Mouse (Mus musculus) intestine, embryonic 15.5 days (tissue): Measurements from ENCODE around the gene Mrpl43. TPM values are rescaled to one million over a fixed set of nuclear protein-coding genes. Genes with fewer than 3 reads are reported as not detected.

Experiments used
- ATAC-seq: fragments of 200-750 bp; cut with Nextera tagmentation; 2 replicates; pipeline ENCODE4 v1.8.0; 2017; ENCODE audit warnings: moderate TSS enrichment, moderate library complexity
- H3K27ac ChIP-seq: fragments of 300-500 bp; sonication (generic); 2 replicates; pipeline ENCODE4 v1.5.1; 2015; ENCODE audit warnings: mild to moderate bottlenecking, inconsistent platforms
- H3K27me3 ChIP-seq: fragments of 300-500 bp; sonication (generic); replicated peaks from 2 replicates; pipeline ENCODE4 v1.6.1; 2015; ENCODE audit warnings: inconsistent platforms
- H3K36me3 ChIP-seq: fragments of 300-500 bp; sonication (generic); 2 replicates; pipeline ENCODE4 v1.6.1; 2015; ENCODE audit warnings: inconsistent platforms
- H3K4me1 ChIP-seq: fragments of 300-500 bp; sonication (generic); replicated peaks from 2 replicates; pipeline ENCODE4 v1.6.1; 2015; ENCODE audit warnings: inconsistent platforms
- H3K4me2 ChIP-seq: fragments of 300-500 bp; sonication (generic); replicated peaks from 2 replicates; pipeline ENCODE4 v1.6.1; 2015; ENCODE audit warnings: mild to moderate bottlenecking, inconsistent platforms
- H3K4me3 ChIP-seq: fragments of 300-500 bp; sonication (generic); replicated peaks from 2 replicates; pipeline ENCODE4 v1.5.1; 2015; ENCODE audit warnings: inconsistent platforms
- H3K9ac ChIP-seq: fragments of 300-500 bp; sonication (generic); 2 replicates; pipeline ENCODE4 v1.6.1; 2015; ENCODE audit warnings: inconsistent platforms
- H3K9me3 ChIP-seq: fragments of 300-500 bp; sonication (generic); 2 replicates; pipeline ENCODE4 v1.6.1; 2016; ENCODE audit warnings: inconsistent platforms
- WGBS: fragments of 180-500 bp; shearing (Covaris S2); methylation state at CpG from one replicate; pipeline ENCODE4 v1.1.7; 2015; 5-methylcytosine and 5-hydroxymethylcytosine counted together
- polyA plus RNA-seq: library from polyadenylated mRNA; unstranded; fragments of >200 nt; fragmentation: Nextera tagmentation; extraction: Ambion mirVana; gene quantifications from 2 replicates; pipeline ENCODE4 v1.2.1, GENCODE M21; 2015

The Mrpl43 gene
- polyA plus RNA-seq, 1 experiment from 2014 or later, result 73.8 TPM

DNA sequence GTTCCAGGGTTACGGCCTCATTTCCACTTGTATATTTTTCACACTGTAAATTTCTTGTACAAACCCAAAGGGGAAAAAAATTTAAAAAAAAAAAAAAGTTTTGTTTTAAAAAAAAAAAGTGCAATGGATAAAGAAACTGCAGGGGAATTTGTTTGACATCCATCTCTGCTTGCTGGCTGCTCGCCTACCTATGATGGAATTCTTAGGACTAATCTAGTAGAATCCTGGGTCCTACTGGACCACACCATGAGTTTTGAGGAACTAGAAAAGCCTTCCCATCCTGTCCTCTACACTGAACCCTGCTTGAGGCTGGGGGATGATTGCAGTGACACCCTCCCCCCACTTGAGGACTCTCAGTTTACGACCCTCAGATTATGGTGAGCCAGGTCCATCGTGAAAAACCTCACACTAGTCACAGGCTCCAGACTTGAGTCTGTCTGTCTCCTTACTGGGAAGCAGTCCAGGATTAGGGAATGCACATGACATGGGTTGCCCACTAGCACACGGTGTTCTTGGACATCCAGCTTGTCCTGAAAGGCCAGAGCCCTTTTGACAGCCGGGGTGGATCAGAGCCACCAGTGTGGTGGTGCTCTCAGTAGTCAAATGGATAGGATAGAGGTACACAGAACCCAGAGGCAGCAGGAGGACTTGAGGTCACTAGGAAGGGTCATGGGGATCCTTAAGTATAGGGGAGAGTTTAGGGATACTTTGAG lies 20.9 kb upstream of the Mrpl43 start:
- H3K36me3 ChIP-seq, result peaks cover 30% of the 10 kb centered on the region
- H3K9ac ChIP-seq, result no peak overlapping the region
- no peaks in the 10 kb centered on the region for H3K27me3 ChIP-seq
- 72% methylated on average over 6 of the region's 6 CpGs for WGBS
- no peak for ATAC-seq
- H3K4me3 ChIP-seq, result no peak overlapping the region
- H3K4me1 ChIP-seq, result peaks cover 35% of the 10 kb centered on the region
- H3K9me3 ChIP-seq, result no peaks in the 10 kb centered on the region
- no peak overlapping the region for H3K27ac ChIP-seq
- H3K4me2 ChIP-seq, result no peak overlapping the region

- H3K36me3 ChIP-seq, result peaks cover 33% of the 10 kb centered on the region
- H3K4me2 ChIP-seq, result no peak overlapping the region
- no peak overlapping the region for H3K9ac ChIP-seq
- ATAC-seq, result no peak
- H3K27ac ChIP-seq, result no peak overlapping the region
- H3K4me3 ChIP-seq, result no peak overlapping the region
- no peaks in the 10 kb centered on the region for H3K9me3 ChIP-seq
- WGBS, result 93% methylated on average over 37 of the region's 37 CpGs
- H3K4me1 ChIP-seq, result peaks cover 34% of the 10 kb centered on the region
- no peaks in the 10 kb centered on the region for H3K27me3 ChIP-seq
These were observed 19.8 kb upstream of the Mrpl43 start for GRCm38 (mm10) chr19:45025937-45026568.

DNA sequence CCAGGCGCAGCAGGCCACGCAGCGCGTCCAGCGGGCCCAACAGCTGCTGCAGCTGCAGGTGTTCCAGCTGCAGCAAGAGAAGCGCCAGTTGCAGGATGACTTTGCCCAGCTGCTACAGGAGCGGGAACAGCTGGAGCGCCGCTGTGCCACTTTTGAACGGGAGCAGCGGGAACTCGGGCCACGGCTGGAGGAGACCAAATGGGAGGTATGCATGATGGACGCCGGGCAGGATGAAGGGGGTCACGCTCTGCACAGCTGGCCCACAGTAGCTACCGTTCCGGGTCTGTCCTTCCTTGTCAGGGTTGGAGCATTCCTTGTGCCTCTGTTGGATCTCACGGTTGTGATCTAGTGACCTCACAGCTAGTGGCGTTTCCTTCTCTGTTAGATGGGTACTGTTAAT lies 18.5 kb upstream of the Mrpl43 start:
- peaks cover 33% of the 10 kb centered on the region for H3K36me3 ChIP-seq
- H3K27ac ChIP-seq, result no peak overlapping the region
- no peak overlapping the region for H3K4me3 ChIP-seq
- H3K4me1 ChIP-seq, result peaks cover 38% of the 10 kb centered on the region
- no peak overlapping the region for H3K4me2 ChIP-seq
- H3K9ac ChIP-seq, result no peak overlapping the region
- no peaks in the 10 kb centered on the region for H3K9me3 ChIP-seq
- H3K27me3 ChIP-seq, result no peaks in the 10 kb centered on the region
- 84% methylated on average over 20 of the region's 20 CpGs for WGBS
- no peak for ATAC-seq

- 78% methylated on average over 11 of the region's 11 CpGs for WGBS
- no peak overlapping the region for H3K4me3 ChIP-seq
- H3K4me1 ChIP-seq, result peaks cover 45% of the 10 kb centered on the region
- no peak overlapping the region for H3K27ac ChIP-seq
- H3K27me3 ChIP-seq, result no peaks in the 10 kb centered on the region
- no peak for ATAC-seq
- H3K9me3 ChIP-seq, result no peaks in the 10 kb centered on the region
- no peak overlapping the region for H3K4me2 ChIP-seq
- H3K36me3 ChIP-seq, result peaks cover 33% of the 10 kb centered on the region
- no peak overlapping the region for H3K9ac ChIP-seq
These were observed 17.8 kb upstream of the Mrpl43 start for GRCm38 (mm10) chr19:45023993-45024392.

GRCm38 (mm10) chr19:45021362-45021761 lies 15.1 kb upstream of the Mrpl43 start:
- no peaks in the 10 kb centered on the region for H3K9me3 ChIP-seq
- ATAC-seq, result no peak
- 0 out of 2 replicates have a peak overlapping the region, but pooled peaks have one; percentile 13 for H3K4me2 ChIP-seq
- H3K4me3 ChIP-seq, result no peak overlapping the region
- H3K27me3 ChIP-seq, result no peaks in the 10 kb centered on the region
- peaks cover 36% of the 10 kb centered on the region for H3K4me1 ChIP-seq
- WGBS, result 84% methylated on average over 15 of the region's 15 CpGs
- H3K36me3 ChIP-seq, result peaks cover 29% of the 10 kb centered on the region
- no peak overlapping the region for H3K27ac ChIP-seq
- H3K9ac ChIP-seq, result peak overlapping the region; percentile 23

DNA sequence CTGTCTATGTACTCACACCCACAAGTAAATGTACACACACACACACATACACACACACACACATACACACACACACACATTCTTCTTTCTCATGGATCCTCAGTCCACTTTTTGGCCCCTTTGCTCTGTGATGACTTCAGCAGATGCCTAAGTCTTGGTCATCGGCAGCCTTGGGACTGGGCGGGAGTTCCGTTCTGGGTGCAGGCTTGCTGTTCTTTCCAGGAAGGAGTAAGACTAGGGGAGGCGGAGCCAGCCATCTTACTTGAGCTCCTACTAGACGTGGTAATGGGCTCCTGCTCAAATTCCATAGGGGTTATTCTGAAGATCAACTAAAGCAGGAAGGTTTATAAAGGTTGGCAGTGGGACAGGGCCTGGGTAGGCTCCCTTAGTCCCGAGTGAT lies 14.1 kb upstream of the Mrpl43 start:
- peaks cover 35% of the 10 kb centered on the region for H3K4me1 ChIP-seq
- no peak overlapping the region for H3K27ac ChIP-seq

DNA sequence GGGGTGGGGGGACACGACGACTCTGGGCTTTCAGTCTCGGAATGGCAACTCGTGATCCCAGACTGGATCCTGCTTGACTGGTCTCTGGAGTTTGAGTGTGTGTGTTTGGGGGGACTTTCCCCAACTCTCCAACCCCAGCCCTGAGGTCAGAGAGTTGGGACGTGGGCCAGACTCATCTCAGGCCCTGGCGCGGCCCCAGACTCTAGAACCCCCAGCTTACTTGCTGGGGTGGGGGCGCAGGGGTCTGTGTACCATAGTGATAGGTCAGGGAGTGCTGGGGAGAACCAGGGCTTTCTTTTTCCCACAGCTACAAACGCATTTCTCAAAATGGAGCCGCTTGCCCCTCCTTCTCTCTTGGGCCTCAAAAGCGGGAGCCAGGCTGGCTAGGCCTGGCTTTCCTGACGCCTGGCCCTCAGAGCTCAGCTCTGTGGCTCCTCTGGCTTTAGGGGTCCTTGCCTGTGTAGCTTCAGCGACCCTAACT lies 12.1 kb upstream of the Mrpl43 start:
- peak overlapping the region; percentile 99 for H3K27ac ChIP-seq
- H3K4me2 ChIP-seq, result peak overlapping the region; percentile 83
- H3K4me3 ChIP-seq, result peak overlapping the region; percentile 63
- 0% methylated on average over 13 of the region's 13 CpGs for WGBS
- peaks cover 44% of the 10 kb centered on the region for H3K4me1 ChIP-seq
- H3K36me3 ChIP-seq, result peaks cover 7% of the 10 kb centered on the region; the same call in 1 of the 2 replicates
- H3K9ac ChIP-seq, result peak overlapping the region; percentile 84
- no peaks in the 10 kb centered on the region for H3K27me3 ChIP-seq
- H3K9me3 ChIP-seq, result no peaks in the 10 kb centered on the region
- 0 out of 2 replicates have a peak, but pooled peaks have one; percentile 0 for ATAC-seq

More for the DNA sequence above, 14.1 kb upstream of the Mrpl43 start:
- peaks cover 20% of the 10 kb centered on the region for H3K36me3 ChIP-seq
- ATAC-seq, result no peak
- no peaks in the 10 kb centered on the region for H3K9me3 ChIP-seq
- no peak overlapping the region for H3K9ac ChIP-seq
- no peaks in the 10 kb centered on the region for H3K27me3 ChIP-seq
- H3K4me2 ChIP-seq, result peak overlapping the region; percentile 47
- WGBS, result 46% methylated on average over 6 of the region's 6 CpGs
- H3K4me3 ChIP-seq, result 0 out of 2 replicates have a peak overlapping the region, but pooled peaks have one; percentile 4

GRCm38 (mm10) chr19:45017909-45018308 lies 11.7 kb upstream of the Mrpl43 start:
- Histone ChIP-seq H3K4me3 (peak overlapping the region; percentile 63), H3K9ac (peak overlapping the region; percentile 84), H3K4me1 (peaks cover 45% of the 10 kb centered on the region), H3K9me3 (no peaks in the 10 kb centered on the region), H3K27ac (peak overlapping the region; percentile 99), H3K27me3 (no peaks in the 10 kb centered on the region), H3K4me2 (peak overlapping the region; percentile 83), H3K36me3 (peaks cover 6% of the 10 kb centered on the region; the same call in 1 of the 2 replicates)
- peak; percentile 62 for ATAC-seq
- WGBS, result under 1% methylated on average over 46 of the region's 48 CpGs

GRCm38 (mm10) chr19:45017216-45017771 lies 11.1 kb upstream of the Mrpl43 start:
- Histone ChIP-seq H3K27ac (peak overlapping the region; percentile 99), H3K4me1 (peaks cover 47% of the 10 kb centered on the region), H3K27me3 (no peaks in the 10 kb centered on the region), H3K4me2 (peak overlapping the region; percentile 83), H3K9ac (peak overlapping the region; percentile 84), H3K36me3 (peaks cover 6% of the 10 kb centered on the region; the same call in 1 of the 2 replicates), H3K9me3 (no peaks in the 10 kb centered on the region), H3K4me3 (peak overlapping the region; percentile 63)
- 2% methylated on average over 24 of the region's 27 CpGs for WGBS
- ATAC-seq, result peak; percentile 44

DNA sequence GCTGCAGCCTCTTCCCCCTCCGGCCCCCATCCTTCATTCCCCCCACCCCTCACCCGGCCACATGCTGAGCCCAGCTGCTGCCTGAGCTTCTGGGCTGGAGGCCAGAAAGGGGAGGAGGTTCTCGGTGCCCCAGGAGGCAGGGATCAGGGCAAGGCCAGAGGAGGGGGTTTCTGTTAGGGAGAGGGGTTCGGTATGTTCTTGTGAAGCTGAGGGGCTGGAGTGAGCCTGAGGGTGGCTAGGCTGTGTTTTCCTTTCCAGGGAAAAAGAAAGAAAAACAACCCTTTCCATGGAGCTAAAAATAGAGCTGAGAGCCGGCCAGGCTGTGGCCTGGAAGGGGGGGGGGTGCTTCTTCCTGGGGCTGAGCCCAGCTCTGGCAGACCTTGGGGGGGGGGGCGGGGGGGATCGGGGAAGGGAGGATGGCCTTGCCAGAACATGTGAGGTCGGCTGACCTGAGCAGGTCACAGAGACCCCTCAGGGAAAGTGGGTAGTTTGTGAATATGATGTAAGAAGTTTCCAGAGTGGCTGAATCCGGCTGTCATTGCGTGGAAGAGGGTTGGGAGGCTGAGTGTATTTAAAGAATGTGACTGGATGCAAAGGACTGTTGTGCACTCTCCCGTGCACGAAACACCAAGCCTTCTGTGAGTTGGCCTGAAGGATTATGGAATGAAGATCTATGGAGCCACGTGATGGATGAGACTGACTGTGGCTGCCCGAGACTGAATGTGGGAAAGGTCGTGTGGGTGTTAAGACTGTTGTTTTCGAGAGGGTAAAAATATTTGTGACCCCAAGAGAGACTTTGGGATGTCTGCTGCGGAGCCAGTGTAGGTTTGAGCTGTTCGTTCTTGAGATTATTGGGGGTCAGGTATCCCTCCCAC lies 10.3 kb upstream of the Mrpl43 start:
- Histone ChIP-seq H3K9me3 (no peaks in the 10 kb centered on the region), H3K36me3 (peaks cover 8% of the 10 kb centered on the region; the same call in 1 of the 2 replicates), H3K27me3 (no peaks in the 10 kb centered on the region), H3K27ac (peak overlapping the region; percentile 99), H3K4me2 (peak overlapping the region; percentile 83), H3K9ac (peak overlapping the region; percentile 84), H3K4me3 (peak overlapping the region; percentile 63), H3K4me1 (peaks cover 43% of the 10 kb centered on the region)
- WGBS, result under 1% methylated on average over 17 of the region's 18 CpGs
- peak; percentile 18 for ATAC-seq

DNA sequence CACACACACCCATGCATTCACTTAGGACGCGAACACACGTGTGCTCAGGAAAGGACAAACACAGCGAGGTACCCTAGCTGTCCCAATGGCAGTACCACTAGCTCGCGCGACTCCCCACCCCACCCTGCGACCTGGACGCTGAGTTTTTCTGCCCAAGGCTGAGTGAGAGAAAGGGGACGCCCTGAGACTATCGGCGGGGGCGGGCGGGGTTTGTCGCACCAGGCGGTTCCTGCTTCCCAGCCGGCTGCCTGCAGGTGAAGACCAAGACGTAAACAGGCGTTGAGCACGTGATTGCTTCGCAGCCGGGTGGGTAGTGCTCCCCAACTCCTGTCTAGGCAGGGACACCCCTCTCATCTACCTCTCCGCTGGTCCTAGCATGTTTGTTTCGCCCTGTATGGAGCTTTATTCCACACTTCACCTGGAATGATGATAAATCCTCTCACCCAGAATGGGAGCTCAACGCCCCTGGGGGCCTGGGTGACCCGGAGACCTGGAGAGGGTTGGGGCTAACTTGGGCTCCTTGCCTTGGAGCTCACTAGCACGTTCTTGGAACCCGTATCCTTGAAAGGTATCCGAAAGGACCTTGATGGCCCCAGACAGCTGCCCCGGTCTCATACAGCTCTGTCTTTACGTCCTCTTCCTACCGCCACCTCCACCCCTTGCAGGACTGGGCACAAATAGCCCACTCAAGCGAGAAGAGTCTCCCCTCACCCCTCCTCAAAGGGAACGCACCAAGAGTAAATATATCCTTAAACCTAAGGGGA lies 9.5 kb upstream of the Mrpl43 start:
- Histone ChIP-seq H3K27ac (peak overlapping the region; percentile 99), H3K4me3 (peak overlapping the region; percentile 63), H3K4me1 (peaks cover 35% of the 10 kb centered on the region), H3K27me3 (no peaks in the 10 kb centered on the region), H3K9me3 (no peaks in the 10 kb centered on the region), H3K36me3 (peaks cover 9% of the 10 kb centered on the region), H3K4me2 (peak overlapping the region; percentile 83), H3K9ac (peak overlapping the region; percentile 76)
- peak; percentile 6; the same call in 1 of the 2 replicates for ATAC-seq
- WGBS, result under 1% methylated on average over 34 of the region's 34 CpGs
